Mouse (Mus musculus): ENCODE data around the gene Nbeal1. TPM values are rescaled to one million over a fixed set of nuclear protein-coding genes. Genes with fewer than 3 reads are reported as not detected.

The Nbeal1 gene
- polyA plus RNA-seq, 1 experiment from 2014 or later = 6.3 TPM

- H3K4me2 ChIP-seq (ENCODE audit: low read depth, low read length) = no peak overlapping the region
- H3K4me1 ChIP-seq (ENCODE audit: control insufficient read depth, insufficient read depth, low read length) = no peaks in the 10 kb centered on the region
- H3K9ac ChIP-seq (replicated peaks; ENCODE audit: low read length) = no peak overlapping the region
- DNase-seq (ENCODE audit: low spot score) = no peak
- 79% methylated on average over 2 of the region's 2 CpGs for WGBS
- H3K36me3 ChIP-seq (replicated peaks; ENCODE audit: control insufficient read depth, insufficient read depth, low read depth, low read length) = no peaks in the 10 kb centered on the region
- H3K27me3 ChIP-seq (ENCODE audit: control insufficient read depth, insufficient read depth, low read length) = no peaks in the 10 kb centered on the region
- H3K9me3 ChIP-seq (replicated peaks; ENCODE audit: control insufficient read depth, low read length) = peaks cover 2% of the 10 kb centered on the region; the same call in 1 of the 2 replicates
- ATAC-seq (replicated peaks; ENCODE audit: insufficient number of reproducible peaks, low FRiP score, low TSS enrichment, low read depth) = no peak
- H3K4me3 ChIP-seq (ENCODE audit: low read depth, low read length) = no peak overlapping the region
- no peak overlapping the region for H3K27ac ChIP-seq (replicated peaks; ENCODE audit: low read depth, low read length)
These were observed 165.3 kb downstream of the Nbeal1 start for GRCm38 (mm10) chr1:60345712-60346111.

DNA sequence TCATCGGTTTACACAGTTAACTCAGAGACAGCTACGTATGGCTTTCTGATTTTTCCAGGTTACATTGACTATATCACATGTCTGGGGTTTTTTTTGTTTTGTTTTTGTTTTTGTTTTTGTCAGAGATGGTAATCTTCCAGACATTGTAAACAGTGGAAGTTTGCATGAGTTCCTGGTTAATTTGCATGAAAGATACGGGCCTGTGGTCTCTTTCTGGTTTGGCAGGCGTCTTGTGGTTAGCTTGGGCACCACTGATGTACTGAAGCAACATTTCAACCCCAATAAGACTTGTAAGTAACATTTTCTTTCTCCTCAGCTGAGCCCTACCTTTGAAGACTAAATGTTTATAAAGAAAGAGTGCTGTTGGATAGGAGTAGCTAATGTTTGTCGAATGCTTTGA is 172.4 kb downstream of the Nbeal1 start:
- Histone ChIP-seq H3K4me3 (ENCODE audit: low read depth, low read length) (no peak overlapping the region), H3K4me1 (ENCODE audit: control insufficient read depth, insufficient read depth, low read length) (no peaks in the 10 kb centered on the region), H3K36me3 (replicated peaks; ENCODE audit: control insufficient read depth, insufficient read depth, low read depth, low read length) (no peaks in the 10 kb centered on the region), H3K27ac (replicated peaks; ENCODE audit: low read depth, low read length) (no peak overlapping the region), H3K9ac (replicated peaks; ENCODE audit: low read length) (no peak overlapping the region), H3K27me3 (ENCODE audit: control insufficient read depth, insufficient read depth, low read length) (no peaks in the 10 kb centered on the region), H3K4me2 (ENCODE audit: low read depth, low read length) (no peak overlapping the region), H3K9me3 (replicated peaks; ENCODE audit: control insufficient read depth, low read length) (peaks cover 2% of the 10 kb centered on the region; the same call in 1 of the 2 replicates)
- ATAC-seq (replicated peaks; ENCODE audit: insufficient number of reproducible peaks, low FRiP score, low TSS enrichment, low read depth) = no peak
- DNase-seq (ENCODE audit: low spot score) = no peak
- whole genome bisulfite sequencing = 90% methylated on average over 5 of the region's 5 CpGs

DNA sequence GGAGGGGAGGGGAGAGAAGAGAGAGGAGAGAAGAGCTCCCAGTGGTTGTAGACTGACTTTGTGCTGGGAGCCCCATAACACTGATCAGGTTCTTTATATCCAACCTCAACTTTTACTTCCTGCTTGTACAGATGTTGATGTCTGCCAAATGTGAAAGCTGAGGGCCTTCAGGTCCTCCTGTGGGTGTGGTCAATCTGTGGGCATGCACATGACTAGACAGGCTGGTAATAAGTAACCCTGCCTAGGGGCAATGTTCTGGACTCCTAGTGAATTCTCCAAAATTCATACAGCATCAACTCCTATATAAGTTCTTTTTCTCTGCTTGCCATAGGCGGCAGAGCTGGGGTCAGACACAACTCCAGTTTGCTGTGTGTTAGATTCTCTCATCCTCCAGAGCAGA is 181.2 kb downstream of the Nbeal1 start:
- no peaks in the 10 kb centered on the region for H3K9me3 ChIP-seq (replicated peaks; ENCODE audit: control insufficient read depth, low read length)
- H3K9ac ChIP-seq (replicated peaks; ENCODE audit: low read length) = no peak overlapping the region
- ATAC-seq (replicated peaks; ENCODE audit: insufficient number of reproducible peaks, low FRiP score, low TSS enrichment, low read depth) = no peak
- H3K27ac ChIP-seq (replicated peaks; ENCODE audit: low read depth, low read length) = no peak overlapping the region
- no peak overlapping the region for H3K4me2 ChIP-seq (ENCODE audit: low read depth, low read length)
- no peak for DNase-seq (ENCODE audit: low spot score)
- no peaks in the 10 kb centered on the region for H3K36me3 ChIP-seq (replicated peaks; ENCODE audit: control insufficient read depth, insufficient read depth, low read depth, low read length)
- no peaks in the 10 kb centered on the region for H3K27me3 ChIP-seq (ENCODE audit: control insufficient read depth, insufficient read depth, low read length)
- no peak overlapping the region for H3K4me3 ChIP-seq (ENCODE audit: low read depth, low read length)
- 96% methylated on average over 1 of the region's 1 CpGs for WGBS
- H3K4me1 ChIP-seq (ENCODE audit: control insufficient read depth, insufficient read depth, low read length) = no peaks in the 10 kb centered on the region

GRCm38 (mm10) chr1:60376556-60376955 is 196.2 kb downstream of the Nbeal1 start:
- no peaks in the 10 kb centered on the region for H3K4me1 ChIP-seq (ENCODE audit: control insufficient read depth, insufficient read depth, low read length)

GRCm38 (mm10) chr1:60381910-60382309 is 201.5 kb downstream of the Nbeal1 start:
- DNase-seq (ENCODE audit: low spot score) (no peak), ATAC-seq (replicated peaks; ENCODE audit: insufficient number of reproducible peaks, low FRiP score, low TSS enrichment, low read depth) (no peak)
- no peak overlapping the region for H3K27ac ChIP-seq (replicated peaks; ENCODE audit: low read depth, low read length)
- H3K4me1 ChIP-seq (ENCODE audit: control insufficient read depth, insufficient read depth, low read length) = no peaks in the 10 kb centered on the region
- H3K27me3 ChIP-seq (ENCODE audit: control insufficient read depth, insufficient read depth, low read length) = no peaks in the 10 kb centered on the region
- WGBS = 90% methylated on average over 3 of the region's 3 CpGs
- no peak overlapping the region for H3K4me2 ChIP-seq (ENCODE audit: low read depth, low read length)
- no peak overlapping the region for H3K4me3 ChIP-seq (ENCODE audit: low read depth, low read length)
- H3K9me3 ChIP-seq (replicated peaks; ENCODE audit: control insufficient read depth, low read length) = no peaks in the 10 kb centered on the region
- H3K9ac ChIP-seq (replicated peaks; ENCODE audit: low read length) = no peak overlapping the region
- no peaks in the 10 kb centered on the region for H3K36me3 ChIP-seq (replicated peaks; ENCODE audit: control insufficient read depth, insufficient read depth, low read depth, low read length)

More at GRCm38 (mm10) chr1:60376556-60376955, 196.2 kb downstream of the Nbeal1 start:
- DNase-seq (ENCODE audit: low spot score) (no peak), ATAC-seq (replicated peaks; ENCODE audit: insufficient number of reproducible peaks, low FRiP score, low TSS enrichment, low read depth) (no peak)
- no peak overlapping the region for H3K27ac ChIP-seq (replicated peaks; ENCODE audit: low read depth, low read length)
- WGBS = 68% methylated on average over 1 of the region's 1 CpGs
- H3K36me3 ChIP-seq (replicated peaks; ENCODE audit: control insufficient read depth, insufficient read depth, low read depth, low read length) = no peaks in the 10 kb centered on the region
- H3K4me3 ChIP-seq (ENCODE audit: low read depth, low read length) = no peak overlapping the region
- no peak overlapping the region for H3K4me2 ChIP-seq (ENCODE audit: low read depth, low read length)
- H3K9me3 ChIP-seq (replicated peaks; ENCODE audit: control insufficient read depth, low read length) = no peaks in the 10 kb centered on the region
- no peak overlapping the region for H3K9ac ChIP-seq (replicated peaks; ENCODE audit: low read length)
- no peaks in the 10 kb centered on the region for H3K27me3 ChIP-seq (ENCODE audit: control insufficient read depth, insufficient read depth, low read length)

Other genes with a start within 250 kb of the Nbeal1 start
- gene Ica1l, start 137.4 kb upstream of the Nbeal1 start, polyA plus RNA-seq (2014; fragmentation: Nextera tagmentation; extraction: Ambion mirVana) = 1.2 and 2.2 TPM in 2 replicates
- gene Carf, start 82.4 kb upstream of the Nbeal1 start, polyA plus RNA-seq (2014; fragmentation: Nextera tagmentation; extraction: Ambion mirVana) = 5.1 and 6.7 TPM in 2 replicates
- 54.1 and 59.0 TPM in 2 replicates for gene Wdr12, start 82.0 kb upstream of the Nbeal1 start, polyA plus RNA-seq (2014; fragmentation: Nextera tagmentation; extraction: Ambion mirVana)
- 12.2 and 12.4 TPM in 2 replicates for gene Cyp20a1, start 162.7 kb downstream of the Nbeal1 start, polyA plus RNA-seq (2014; fragmentation: Nextera tagmentation; extraction: Ambion mirVana)
- 34.9 and 35.7 TPM in 2 replicates for gene Abi2, start 229.0 kb downstream of the Nbeal1 start, polyA plus RNA-seq (2014; fragmentation: Nextera tagmentation; extraction: Ambion mirVana)

Data from embryonic facial prominence, embryonic 11.5 days (tissue).